Mouse (Mus musculus): Measurements from ENCODE around the gene Nadk. TPM values are rescaled to one million over a fixed set of nuclear protein-coding genes. Genes with fewer than 3 reads are reported as not detected.

Nadk gene
- total RNA-seq (2021), result 10 to 100 TPM; 55.9 to 58.2 TPM
- long read RNA-seq, experiment 1, transcript Nadk-203 (12 exons, 3,152 nt), result major isoform, 118 of 147 reads
- long read RNA-seq, experiment 1, partial matches to known transcripts, result 10 of 147 reads
- long read RNA-seq, experiment 1, other reads (novel, unspliced or antisense), result 19 of 147 reads
- long read RNA-seq, experiment 2, transcript Nadk-203 (12 exons, 3,152 nt), result major isoform, 111 of 163 reads
- long read RNA-seq, experiment 2, partial matches to known transcripts, result 22 of 163 reads
- long read RNA-seq, experiment 2, other reads (novel, unspliced or antisense), result 30 of 163 reads

GRCm38 (mm10) chr4:155561661-155562442 lies at the start of gene Nadk:
Gene Nadk, plus strand, starts transcription at chr4:155562378.
- no peak for TF ChIP-seq CTCF (IDR thresholded peaks at IDR 0.05)
- intact Hi-C loops (cut with DNase I), result no loop called here
- Histone ChIP-seq H3K4me3 (peak within 1 kb of the TSS; percentile 56), H3K27ac (peak within 1 kb of the TSS; percentile 52)
- DNase-seq (ENCODE audit: extremely low spot score in 1 of 2, low spot score in 2 of 2), result no peak

- no peak overlapping the region for H3K4me3 ChIP-seq
- no peak for TF ChIP-seq CTCF (IDR thresholded peaks at IDR 0.05)
- no peak for DNase-seq (ENCODE audit: extremely low spot score in 1 of 2, low spot score in 2 of 2)
- no peak overlapping the region for H3K27ac ChIP-seq
- intact Hi-C loops (cut with DNase I), result no loop called here
These were observed 47.4 kb upstream of the Nadk start for GRCm38 (mm10) chr4:155514810-155515209.

- intact Hi-C loops (cut with DNase I), result no loop called here
These were observed 44.1 kb upstream of the Nadk start for GRCm38 (mm10) chr4:155517948-155518517.

GRCm38 (mm10) chr4:155522327-155522726 lies 39.9 kb upstream of the Nadk start:
- no peak for DNase-seq (ENCODE audit: extremely low spot score in 1 of 2, low spot score in 2 of 2)
- no peak overlapping the region for H3K27ac ChIP-seq
- intact Hi-C loops (cut with DNase I), result no loop called here
- H3K4me3 ChIP-seq, result no peak overlapping the region
- TF ChIP-seq CTCF (IDR thresholded peaks at IDR 0.05), result no peak

More at GRCm38 (mm10) chr4:155517948-155518517, 44.1 kb upstream of the Nadk start:
- Histone ChIP-seq H3K27ac (no peak overlapping the region), H3K4me3 (no peak overlapping the region)
- peak; percentile 31; the same call in 1 of the 2 replicates for TF ChIP-seq CTCF (IDR thresholded peaks at IDR 0.05)
- no peak for DNase-seq (ENCODE audit: extremely low spot score in 1 of 2, low spot score in 2 of 2)

GRCm38 (mm10) chr4:155525751-155526150 lies 36.4 kb upstream of the Nadk start:
- DNase-seq (ENCODE audit: extremely low spot score in 1 of 2, low spot score in 2 of 2), result no peak
- no peak for TF ChIP-seq CTCF (IDR thresholded peaks at IDR 0.05)
- intact Hi-C loops (cut with DNase I), result no loop called here
- no peak overlapping the region for H3K27ac ChIP-seq
- no peak overlapping the region for H3K4me3 ChIP-seq

DNA sequence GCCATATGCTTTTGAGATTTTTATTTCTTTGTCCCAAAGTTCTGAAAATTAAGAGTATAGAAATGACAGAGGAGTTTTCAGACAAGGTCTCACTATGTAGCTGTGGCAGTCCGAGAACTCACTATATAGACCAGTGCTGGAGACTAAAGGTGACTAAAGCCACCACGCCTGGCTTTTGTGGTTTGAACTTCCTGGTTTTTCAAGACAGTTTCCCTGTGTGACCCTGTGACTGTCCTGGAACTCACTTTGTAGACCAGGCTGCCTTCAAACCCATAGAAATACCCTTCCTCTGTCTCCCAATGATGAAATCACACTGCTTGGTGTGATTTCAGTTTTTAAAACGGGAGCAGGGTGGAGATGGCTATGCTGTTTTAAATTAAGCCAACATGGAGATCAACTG lies 32.9 kb upstream of the Nadk start:
- no peak overlapping the region for H3K27ac ChIP-seq
- H3K4me3 ChIP-seq, result no peak overlapping the region
- DNase-seq (ENCODE audit: extremely low spot score in 1 of 2, low spot score in 2 of 2), result no peak
- TF ChIP-seq CTCF (IDR thresholded peaks at IDR 0.05), result no peak
- intact Hi-C loops (cut with DNase I), result no loop called here

DNA sequence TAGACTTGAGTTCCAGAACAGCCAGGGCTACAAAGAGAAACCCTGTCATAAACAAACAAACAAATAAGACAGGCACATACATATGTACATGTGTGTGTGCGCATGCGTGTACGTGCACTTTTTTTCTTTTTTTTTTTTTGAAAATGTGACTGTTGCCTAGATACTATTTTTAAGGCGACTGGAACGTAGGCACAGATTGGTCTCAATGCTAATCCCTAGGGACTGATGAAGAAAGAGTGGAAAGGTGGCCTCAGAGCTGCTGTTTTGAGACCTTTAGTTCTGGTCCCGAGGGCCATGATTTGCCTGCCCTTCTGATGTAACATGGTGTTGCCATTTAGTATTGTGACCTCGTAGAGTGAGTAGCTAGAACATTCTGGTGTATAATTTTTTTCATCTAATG lies 12.2 kb upstream of the Nadk start:
- Histone ChIP-seq H3K4me3 (no peak overlapping the region), H3K27ac (peak overlapping the region; percentile 4; the same call in 1 of the 2 replicates)
- TF ChIP-seq CTCF (IDR thresholded peaks at IDR 0.05), result no peak
- intact Hi-C loops (cut with DNase I), result no loop called here
- no peak for DNase-seq (ENCODE audit: extremely low spot score in 1 of 2, low spot score in 2 of 2)

GRCm38 (mm10) chr4:155550446-155550845 lies 11.7 kb upstream of the Nadk start:
- no peak for TF ChIP-seq CTCF (IDR thresholded peaks at IDR 0.05)
- intact Hi-C loops (cut with DNase I), result no loop called here
- Histone ChIP-seq H3K4me3 (no peak overlapping the region), H3K27ac (peak overlapping the region; percentile 9; the same call in 1 of the 2 replicates)
- DNase-seq (ENCODE audit: extremely low spot score in 1 of 2, low spot score in 2 of 2), result no peak

- no peak for TF ChIP-seq CTCF (IDR thresholded peaks at IDR 0.05)
- DNase-seq (ENCODE audit: extremely low spot score in 1 of 2, low spot score in 2 of 2), result no peak
- H3K4me3 ChIP-seq, result no peak overlapping the region
- intact Hi-C loops (cut with DNase I), result no loop called here
- H3K27ac ChIP-seq, result peak overlapping the region; percentile 9; the same call in 1 of the 2 replicates
These were observed 11.1 kb upstream of the Nadk start for GRCm38 (mm10) chr4:155551073-155551472.

DNA sequence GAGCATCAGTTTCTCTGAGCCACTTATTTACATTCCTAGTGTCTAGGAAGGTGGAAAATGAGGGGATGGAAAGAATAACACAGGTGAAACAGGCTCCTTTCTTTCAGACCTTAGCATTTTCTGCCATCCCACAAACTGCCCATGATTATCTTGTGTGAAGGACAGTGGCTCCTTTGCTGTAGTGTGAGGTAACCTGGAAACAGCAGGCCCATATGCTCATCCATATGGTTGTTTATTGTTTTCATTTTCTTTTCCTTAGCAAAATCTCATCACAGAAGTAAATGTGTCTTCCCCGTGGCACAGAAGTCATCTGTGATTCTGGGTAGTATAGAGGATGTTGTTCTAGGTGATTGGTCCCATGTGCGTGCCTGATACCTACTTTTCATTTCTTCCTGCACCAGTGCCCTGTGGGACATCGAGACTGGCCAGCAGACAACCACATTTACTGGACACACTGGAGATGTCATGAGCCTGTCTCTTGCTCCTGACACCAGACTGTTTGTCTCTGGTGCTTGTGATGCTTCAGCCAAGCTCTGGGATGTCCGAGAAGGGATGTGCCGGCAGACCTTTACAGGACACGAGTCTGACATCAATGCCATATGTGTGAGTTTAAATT lies 9.2 kb upstream of the Nadk start:
- intact Hi-C loops (cut with DNase I), result no loop called here
- H3K27ac ChIP-seq, result no peak overlapping the region

GRCm38 (mm10) chr4:155554880-155555279 lies 7.3 kb upstream of the Nadk start:
- no peak for TF ChIP-seq CTCF (IDR thresholded peaks at IDR 0.05)
- H3K27ac ChIP-seq, result no peak overlapping the region
- no peak for DNase-seq (ENCODE audit: extremely low spot score in 1 of 2, low spot score in 2 of 2)

More for the DNA sequence above, 9.2 kb upstream of the Nadk start:
- no peak for DNase-seq (ENCODE audit: extremely low spot score in 1 of 2, low spot score in 2 of 2)
- no peak overlapping the region for H3K4me3 ChIP-seq
- TF ChIP-seq CTCF (IDR thresholded peaks at IDR 0.05), result no peak

DNA sequence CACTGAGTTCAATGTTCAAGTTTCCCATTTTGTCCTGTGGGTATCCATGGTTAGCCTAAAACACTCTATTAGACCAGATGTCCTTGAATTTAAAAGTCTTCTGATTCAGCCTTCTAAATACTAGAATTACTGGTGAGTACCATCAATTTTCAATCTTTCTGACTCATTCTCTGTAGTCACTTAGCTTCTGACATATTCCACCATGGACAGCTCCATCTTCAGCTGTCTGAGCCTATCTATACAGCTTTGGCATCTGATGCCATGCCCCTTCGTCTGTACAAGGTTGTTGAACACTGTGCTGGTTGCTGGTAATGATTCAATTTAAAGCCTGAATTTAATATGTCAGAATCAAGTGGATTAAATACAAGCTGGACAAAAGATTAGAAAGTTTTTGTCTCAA lies 6.7 kb upstream of the Nadk start:
- H3K4me3 ChIP-seq, result no peak overlapping the region
- intact Hi-C loops (cut with DNase I), result no loop called here
- no peak for TF ChIP-seq CTCF (IDR thresholded peaks at IDR 0.05)
- no peak for DNase-seq (ENCODE audit: extremely low spot score in 1 of 2, low spot score in 2 of 2)
- H3K27ac ChIP-seq, result no peak overlapping the region

More at GRCm38 (mm10) chr4:155554880-155555279, 7.3 kb upstream of the Nadk start:
- H3K4me3 ChIP-seq, result no peak overlapping the region
- intact Hi-C loops (cut with DNase I), result no loop called here

Measured in left cerebral cortex, adult 2 months (tissue).